Mouse (Mus musculus) forelimb bud, embryonic 11.5 days (tissue): ENCODE results near the gene Lat2.

Source experiments
- DNase-seq: peaks from one replicate; pipeline ENCODE4 v3.0.0-alpha.2; 2012; ENCODE audit warnings: low read depth, low spot score

Gene Lat2

GRCm38 (mm10) chr5:134571730-134572507, 42.9 kb downstream of the Lat2 start:
- peak; percentile 72 for DNase-seq

GRCm38 (mm10) chr5:134568964-134569491, 45.8 kb downstream of the Lat2 start:
- DNase-seq: no peak

- no peak for DNase-seq
Observed at GRCm38 (mm10) chr5:134568030-134568429, 46.8 kb downstream of the Lat2 start.

- DNase-seq: no peak
Observed at GRCm38 (mm10) chr5:134567445-134567844, 47.4 kb downstream of the Lat2 start.

GRCm38 (mm10) chr5:134565696-134566095, 49.1 kb downstream of the Lat2 start:
- DNase-seq: no peak

- DNase-seq: no peak
Observed at GRCm38 (mm10) chr5:134564272-134564671, 50.6 kb downstream of the Lat2 start.

- no peak for DNase-seq
Observed at GRCm38 (mm10) chr5:134560450-134561171, 54.2 kb downstream of the Lat2 start.

GRCm38 (mm10) chr5:134560071-134560449, 54.8 kb downstream of the Lat2 start, which contains the start of gene Syna:
Gene Syna (minus strand): TSS chr5:134560171.
- no peak for DNase-seq

- DNase-seq: peak; percentile 74
Observed at GRCm38 (mm10) chr5:134555463-134556164, 59.2 kb downstream of the Lat2 start.

- no peak for DNase-seq
Observed at GRCm38 (mm10) chr5:134553951-134554546, 60.8 kb downstream of the Lat2 start.

- peak; percentile 89 for DNase-seq
Observed at GRCm38 (mm10) chr5:134552110-134552972, 62.5 kb downstream of the Lat2 start, which contains the start of gene Clip2. Gene Clip2 (minus strand): TSS chr5:134552434.

GRCm38 (mm10) chr5:134551233-134552109, 63.4 kb downstream of the Lat2 start:
- DNase-seq: no peak

- DNase-seq: no peak
Observed at GRCm38 (mm10) chr5:134550836-134551232, 64.0 kb downstream of the Lat2 start.
